Mouse (Mus musculus): ENCODE measurements at regions not wholly inside any gene's neighbourhood (a gene's known extent, or its start where the extent isn't known, plus 50 kb on each side); places are given as distances from the start of the nearest gene placed in this dataset.

DNA sequence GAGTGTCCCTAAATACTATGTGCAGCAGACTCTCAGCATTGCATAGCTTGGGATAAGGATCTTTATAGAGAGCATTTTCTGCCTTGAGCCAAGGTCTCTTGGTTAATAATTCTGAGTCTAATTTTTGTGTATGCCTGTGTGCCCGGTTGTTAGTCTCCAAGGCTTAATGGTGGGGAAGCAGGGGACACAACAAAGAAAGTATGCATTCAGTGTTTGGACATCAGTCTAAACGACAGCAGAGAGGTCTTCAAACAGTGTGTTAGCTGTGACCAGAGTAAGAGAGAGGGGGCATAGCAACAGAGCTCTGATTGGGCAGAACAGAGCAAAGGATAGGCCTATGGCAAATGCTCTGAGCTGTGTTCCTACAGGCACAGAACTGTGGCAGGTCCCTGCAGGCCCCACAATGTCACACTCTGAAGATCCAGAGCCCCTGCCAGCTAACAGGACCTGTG lies 522.7 kb upstream of the Tnp1 start:
- no peak for DNase-seq (ENCODE audit: low spot score)

DNA sequence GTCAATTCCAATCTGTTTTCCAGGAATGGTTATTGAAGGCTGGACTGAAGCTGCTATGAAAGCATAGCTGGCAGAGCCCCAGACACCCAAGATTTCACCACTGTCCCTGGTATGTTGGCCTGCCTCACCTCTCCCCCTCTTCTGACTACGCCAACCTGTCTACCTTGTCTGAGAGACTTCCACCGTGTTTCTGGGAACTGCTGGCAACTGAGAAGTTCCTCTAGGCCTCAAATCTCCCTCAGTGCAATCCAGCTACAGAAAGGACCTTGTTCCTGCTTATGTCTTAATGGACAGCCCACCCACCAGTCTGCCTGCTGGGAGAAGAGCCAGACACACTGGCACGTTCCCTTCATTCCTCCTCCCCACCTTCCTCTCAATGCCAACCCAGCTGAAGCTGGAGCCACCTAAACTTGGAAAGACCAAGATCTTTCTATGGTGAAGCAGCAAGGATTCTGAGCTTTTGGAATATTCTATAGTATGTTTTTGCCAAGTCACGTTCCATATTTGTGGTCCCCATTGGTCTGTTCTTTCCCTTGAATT lies 520.1 kb upstream of the Tnp1 start:
- no peak for DNase-seq (ENCODE audit: low spot score)

DNA sequence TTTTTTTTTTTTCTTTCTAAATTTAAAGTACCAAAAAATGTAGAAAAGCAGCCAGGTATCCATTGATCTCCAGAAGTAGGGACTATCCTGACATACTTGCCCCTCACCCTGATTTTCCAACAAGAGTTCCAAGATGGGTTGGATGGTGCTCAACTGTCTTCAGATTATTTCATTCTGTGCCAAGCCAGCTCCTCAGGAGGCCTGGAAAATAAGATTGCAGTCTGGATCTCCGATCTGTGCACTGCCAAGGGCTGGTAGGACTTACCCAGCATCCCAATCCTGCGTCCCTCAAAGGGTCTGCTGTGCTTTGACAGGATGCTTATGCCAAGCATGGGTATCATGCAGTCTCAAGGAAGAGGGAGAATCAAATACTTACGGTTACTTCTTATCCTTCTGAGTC lies 517.8 kb upstream of the Tnp1 start:
- no peak for DNase-seq (ENCODE audit: low spot score)

DNA sequence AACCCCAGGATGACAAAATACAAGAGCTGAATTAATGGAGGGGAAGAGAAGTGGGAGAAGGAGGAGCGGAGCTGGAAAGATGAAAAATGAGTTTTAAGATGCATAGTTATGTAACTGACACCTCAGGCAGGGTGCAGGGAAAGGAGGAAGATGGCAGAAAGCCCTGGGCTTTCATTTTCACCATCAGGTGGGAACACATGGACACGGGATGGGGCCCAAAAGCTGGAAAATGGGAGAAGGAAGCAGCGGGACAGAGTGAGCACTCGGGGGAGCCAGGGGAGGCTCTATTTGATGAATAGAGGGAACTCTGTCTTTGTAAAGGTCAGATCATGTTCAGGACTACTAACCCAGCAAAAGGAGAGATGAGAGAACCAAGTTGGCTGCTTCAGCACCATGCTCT lies 516.6 kb upstream of the Tnp1 start:
- DNase-seq (ENCODE audit: low spot score) = no peak

GRCm38 (mm10) chr1:73531831-73532230 lies 516.1 kb upstream of the Tnp1 start:
- DNase-seq (ENCODE audit: low spot score) = no peak

DNA sequence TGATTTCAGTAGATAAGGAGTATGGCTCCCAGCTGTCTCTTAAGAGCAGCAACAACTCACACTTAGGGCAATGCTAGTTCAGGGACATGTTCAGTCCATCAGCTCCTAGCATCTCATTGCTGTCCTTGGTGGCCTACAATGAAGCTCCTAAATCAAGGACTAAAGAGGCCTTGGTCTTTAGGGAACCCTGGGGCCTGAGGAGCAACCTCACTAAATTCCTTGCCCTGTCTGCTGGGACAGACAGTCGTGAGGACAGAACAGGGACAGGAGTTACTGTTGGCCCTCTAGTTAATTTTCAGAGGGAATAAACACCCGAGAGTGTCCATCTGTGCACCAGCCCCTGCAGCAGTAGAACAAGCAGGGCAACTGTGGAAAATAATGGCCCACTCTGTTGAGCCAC lies 514.6 kb upstream of the Tnp1 start:
- no peak for DNase-seq (ENCODE audit: low spot score)

DNA sequence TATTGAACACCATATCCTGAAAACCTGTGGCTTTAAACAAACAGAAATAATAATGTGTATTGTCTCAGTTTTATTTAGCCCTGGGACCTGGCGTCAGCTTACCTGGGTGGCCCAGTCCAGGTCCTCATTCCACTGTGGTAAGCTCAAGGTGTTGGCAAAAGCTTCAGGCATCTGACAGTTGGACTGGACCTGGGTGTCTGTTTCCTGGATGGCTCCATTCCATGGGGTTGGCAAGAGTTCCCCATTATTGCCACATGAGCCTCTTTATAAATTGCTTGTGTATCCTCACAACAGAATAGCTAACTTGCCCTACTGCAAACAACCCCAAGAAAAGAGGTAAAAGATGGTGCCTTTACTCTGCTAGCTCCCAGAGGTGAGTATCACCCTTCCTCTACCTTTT lies 512.9 kb upstream of the Tnp1 start:
- no peak for DNase-seq (ENCODE audit: low spot score)

DNA sequence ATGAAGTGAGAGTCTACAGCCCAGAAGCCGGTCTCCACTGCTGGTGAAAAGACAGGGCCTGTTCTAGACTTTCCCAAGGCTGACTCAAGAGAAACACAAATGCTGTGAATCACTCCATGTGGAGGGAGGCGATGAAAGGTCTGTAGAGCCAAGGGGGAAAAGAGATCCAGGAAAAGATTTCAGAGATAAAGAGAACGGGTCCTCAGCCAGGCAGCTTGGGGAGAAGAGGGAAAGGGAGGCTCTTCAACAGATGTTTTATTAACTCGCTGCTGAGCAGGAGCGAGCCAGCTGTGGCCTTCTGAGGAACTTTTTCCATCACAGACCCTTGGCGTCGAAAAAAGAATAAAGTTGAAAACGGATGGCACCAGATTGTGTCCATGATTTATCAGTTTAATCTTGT lies 500.7 kb upstream of the Tnp1 start:
- no peak for DNase-seq (ENCODE audit: low spot score)

- no peak for DNase-seq (ENCODE audit: low spot score)
Measured at GRCm38 (mm10) chr1:73515781-73516180, 500.1 kb upstream of the Tnp1 start.

DNA sequence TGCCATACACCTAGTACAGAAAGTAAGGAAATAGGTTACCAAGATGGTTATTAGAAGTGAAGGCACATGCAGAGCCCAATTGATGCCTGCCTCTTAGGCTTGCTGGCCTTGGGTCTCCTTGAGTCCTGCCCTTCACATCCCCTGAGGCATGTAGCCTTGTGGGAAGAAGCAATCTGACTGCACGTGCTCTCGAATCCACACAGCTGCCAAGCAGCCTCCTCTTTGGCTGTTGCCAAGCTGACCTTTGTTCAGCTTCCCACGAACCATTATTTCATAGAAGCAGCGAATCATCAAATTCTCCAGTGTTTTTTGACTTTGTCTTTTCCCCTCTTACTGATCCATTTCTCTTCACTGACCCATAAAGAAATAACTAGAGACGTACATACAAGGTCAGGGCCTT lies 498.1 kb upstream of the Tnp1 start:
- DNase-seq (ENCODE audit: low spot score) = no peak

- no peak for DNase-seq (ENCODE audit: low spot score)
Measured at GRCm38 (mm10) chr1:73512836-73513235, 497.1 kb upstream of the Tnp1 start.

DNA sequence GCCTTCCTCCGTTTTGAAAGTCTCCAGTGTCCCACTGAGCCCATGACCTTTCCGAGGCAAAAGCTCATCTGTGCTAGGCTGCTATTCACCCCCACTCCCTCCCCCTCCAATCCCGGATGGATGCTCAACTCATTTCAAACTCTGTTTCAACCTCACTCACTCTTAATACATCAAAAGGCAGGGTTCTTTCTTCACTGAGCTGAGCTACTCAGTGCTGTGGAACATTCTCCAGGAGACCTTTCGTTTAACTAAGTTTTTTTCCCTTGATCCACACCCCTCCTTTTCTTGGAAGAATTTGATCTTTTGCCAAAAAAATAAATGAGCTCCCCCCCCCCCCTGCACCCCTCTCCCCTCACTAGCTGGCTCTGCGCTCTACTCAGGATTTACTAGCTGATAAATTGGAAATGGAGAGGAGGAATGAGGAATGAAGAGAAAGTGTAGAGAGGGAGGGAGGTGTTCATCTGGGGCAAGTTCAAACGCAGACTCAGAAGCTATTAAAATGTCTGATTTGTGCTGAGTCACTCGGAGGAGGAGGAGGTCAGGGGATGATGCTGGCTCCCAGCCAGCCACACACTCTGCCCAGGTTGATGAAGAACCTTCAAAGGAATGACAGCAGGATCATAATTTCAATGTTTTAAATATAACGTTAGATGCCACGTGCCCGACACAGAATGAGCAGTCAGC lies 491.5 kb upstream of the Tnp1 start:
- no peak for DNase-seq (ENCODE audit: low spot score)

DNA sequence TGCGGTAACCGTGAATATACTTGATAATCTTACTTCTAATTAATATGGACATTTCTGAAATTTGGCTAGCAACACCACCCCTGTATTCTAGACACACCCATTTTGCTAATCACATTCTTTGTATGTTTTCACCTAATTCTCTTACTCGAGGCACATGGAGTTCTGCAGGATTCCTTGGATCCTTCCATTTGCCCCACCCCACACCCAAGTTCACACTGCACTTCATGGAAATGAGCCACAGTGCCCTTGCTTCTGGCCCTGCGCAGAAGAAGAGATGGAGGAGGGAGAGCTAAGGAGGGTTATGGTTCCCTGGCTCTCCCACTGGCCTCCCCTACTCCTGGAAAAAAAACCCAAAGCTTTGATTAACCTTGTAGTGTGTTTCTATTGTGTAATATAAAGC lies 487.9 kb upstream of the Tnp1 start:
- DNase-seq (ENCODE audit: low spot score) = no peak

DNA sequence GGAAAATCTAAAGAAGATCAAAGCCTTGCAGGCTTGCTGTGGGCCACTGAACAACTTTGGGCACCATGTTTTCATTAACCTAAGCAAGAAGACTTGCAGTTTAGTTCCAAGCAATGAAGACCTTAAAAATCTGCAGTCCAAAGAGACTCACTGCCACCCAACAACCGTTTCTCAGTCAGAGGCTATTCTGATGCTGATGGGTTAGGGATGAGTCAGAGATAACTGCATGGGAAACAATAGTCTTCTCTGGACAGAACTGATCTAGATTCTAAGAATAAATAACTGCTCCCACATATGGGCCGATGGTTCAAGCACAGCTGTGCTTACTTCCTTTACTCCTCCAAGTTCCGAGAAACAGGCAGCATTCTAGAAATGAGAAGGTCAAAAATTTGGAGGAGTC lies 485.0 kb upstream of the Tnp1 start:
- no peak for DNase-seq (ENCODE audit: low spot score)

- DNase-seq (ENCODE audit: low spot score) = no peak
Measured at GRCm38 (mm10) chr1:73495971-73496749, 480.5 kb upstream of the Tnp1 start.

DNA sequence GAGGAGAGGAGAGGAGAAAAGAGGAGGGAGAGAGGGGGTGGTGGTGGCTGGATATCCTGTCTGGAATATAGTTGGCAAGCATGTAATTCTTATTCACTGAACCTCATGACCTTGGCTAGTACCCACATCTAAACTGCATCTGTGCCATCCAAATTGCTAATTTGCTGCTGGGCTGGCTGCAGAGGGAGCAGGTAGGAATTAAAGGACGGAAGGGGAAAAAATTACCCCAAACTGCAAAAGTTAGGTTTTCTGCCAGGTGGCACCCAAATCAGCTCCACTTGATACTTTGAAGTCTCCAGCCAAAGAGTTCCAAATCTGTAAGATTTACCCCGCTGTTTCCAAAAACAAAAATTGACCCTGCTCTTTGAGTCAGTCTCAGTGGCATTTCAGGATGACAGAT lies 466.2 kb upstream of the Tnp1 start:
- DNase-seq (ENCODE audit: low spot score) = no peak

GRCm38 (mm10) chr1:73479349-73479920 lies 463.7 kb upstream of the Tnp1 start:
- DNase-seq (ENCODE audit: low spot score) = no peak

DNA sequence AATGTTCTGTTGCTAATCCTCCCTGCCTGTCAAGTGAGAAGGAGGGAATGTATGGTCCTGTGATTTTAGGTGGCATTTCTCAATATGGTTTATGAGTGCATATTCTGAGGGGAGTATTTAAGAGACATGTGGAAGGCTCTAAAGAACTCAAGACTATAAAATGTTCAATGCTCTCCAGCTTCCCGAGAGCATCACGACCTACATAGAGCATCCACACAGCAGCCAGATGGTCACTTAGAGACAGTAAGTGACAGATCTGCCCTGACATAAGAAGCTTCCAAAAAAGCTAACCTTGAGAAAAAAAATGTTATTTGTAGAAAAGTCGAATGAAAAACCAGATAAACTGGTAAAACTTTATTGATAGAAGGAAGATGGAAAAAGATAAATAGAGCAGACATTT lies 444.9 kb upstream of the Tnp1 start:
- no peak for DNase-seq (ENCODE audit: low spot score)

- DNase-seq (ENCODE audit: low spot score) = no peak
Measured at GRCm38 (mm10) chr1:73459754-73460534, 444.2 kb upstream of the Tnp1 start.

DNA sequence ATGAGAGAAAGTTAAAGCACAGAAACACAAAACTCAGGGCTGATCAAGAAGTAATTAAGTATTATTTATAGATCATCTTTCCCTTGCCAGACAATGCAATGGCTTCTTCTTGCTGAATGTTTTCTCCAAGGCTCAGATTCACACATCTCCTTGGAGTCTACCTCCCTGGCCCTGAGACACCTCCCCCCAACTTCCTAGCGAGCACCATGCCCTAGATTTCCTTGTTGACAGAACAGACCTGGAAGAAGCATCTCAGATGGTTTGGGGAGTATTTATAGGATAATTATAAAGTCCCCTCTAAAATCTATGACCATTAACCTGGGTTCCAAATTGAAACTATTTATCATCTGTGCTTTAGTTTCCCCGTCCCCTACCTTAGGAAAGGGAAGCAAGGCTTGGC lies 441.6 kb upstream of the Tnp1 start:
- no peak for DNase-seq (ENCODE audit: low spot score)

DNA sequence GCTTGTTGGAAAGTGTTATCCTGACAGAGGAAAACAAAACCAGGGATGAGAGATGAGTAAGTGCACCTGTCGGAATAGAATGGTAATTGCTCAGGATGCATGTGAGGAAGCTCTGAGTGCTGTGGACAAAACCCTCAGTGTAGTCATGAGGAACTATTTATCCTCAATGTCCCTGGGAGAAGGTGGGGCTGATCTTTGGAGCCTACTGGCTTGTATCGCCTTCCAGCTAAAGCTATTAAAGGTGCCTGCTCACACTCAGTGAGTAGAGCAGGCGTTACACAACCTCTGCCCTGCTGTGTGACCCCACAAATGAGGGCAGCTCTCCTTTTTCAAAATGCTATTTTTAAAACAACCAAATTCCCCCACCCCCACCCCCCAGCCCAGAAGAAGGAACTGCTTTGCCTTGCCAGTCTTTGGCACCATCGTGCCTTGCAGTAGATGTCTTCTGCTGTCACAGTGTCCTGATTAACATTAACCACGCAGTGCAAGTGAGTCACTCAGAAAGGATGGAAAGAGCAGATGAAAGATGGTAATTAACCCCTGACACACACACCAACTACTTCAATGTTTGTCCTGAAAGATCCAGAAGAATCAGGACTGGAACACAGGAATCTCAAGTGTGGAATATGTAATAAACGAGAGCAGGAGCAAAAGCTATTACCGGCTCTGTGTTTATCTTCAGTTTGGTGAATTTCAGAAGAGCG lies 440.8 kb upstream of the Tnp1 start:
- DNase-seq (ENCODE audit: low spot score) = no peak

Data from left cerebral cortex, adult 11 months (tissue).